Mouse (Mus musculus) lung, embryonic 16.5 days (tissue): ENCODE results near the gene Gigyf1. TPM values are rescaled to one million over a fixed set of nuclear protein-coding genes. Genes with fewer than 3 reads are reported as not detected.

Source experiments
- ATAC-seq: fragments of 200-750 bp; cut with Nextera tagmentation; 2 replicates; pipeline ENCODE4 v1.8.0; 2017; ENCODE audit warnings: low read depth, mild to moderate bottlenecking, moderate library complexity
- H3K27ac ChIP-seq: fragments of 300-500 bp; sonication (generic); 2 replicates; pipeline ENCODE4 v1.5.1; 2014; ENCODE audit warnings: mild to moderate bottlenecking, control low read depth, low read length
- H3K27me3 ChIP-seq: fragments of 300-500 bp; sonication (generic); 2 replicates; pipeline ENCODE4 v1.6.1; 2014; ENCODE audit warnings: low read depth, low read length, mixed read lengths; ENCODE audit not compliant: control insufficient read depth, insufficient read depth
- H3K36me3 ChIP-seq: fragments of 300-500 bp; sonication (generic); 2 replicates; pipeline ENCODE4 v1.6.1; 2014; ENCODE audit warnings: low read length; ENCODE audit not compliant: control insufficient read depth, insufficient read depth
- H3K4me1 ChIP-seq: fragments of 300-500 bp; sonication (generic); replicated peaks from 2 replicates; pipeline ENCODE4 v1.6.1; 2014; ENCODE audit warnings: low read length, mixed read lengths; ENCODE audit not compliant: control insufficient read depth, insufficient read depth
- H3K4me2 ChIP-seq: fragments of 300-500 bp; sonication (generic); 2 replicates; pipeline ENCODE4 v1.6.1; 2014; ENCODE audit warnings: low read depth, low read length, control low read depth
- H3K4me3 ChIP-seq: fragments of 300-500 bp; sonication (generic); 2 replicates; pipeline ENCODE4 v1.5.1; 2014; ENCODE audit warnings: mild to moderate bottlenecking, low read length, control low read depth
- H3K9ac ChIP-seq: fragments of 300-500 bp; sonication (generic); 2 replicates; pipeline ENCODE4 v1.6.1; 2014; ENCODE audit warnings: low read length, control low read depth
- H3K9me3 ChIP-seq: fragments of 300-500 bp; sonication (generic); 2 replicates; pipeline ENCODE4 v1.6.1; 2016; ENCODE audit warnings: low read length; ENCODE audit not compliant: control insufficient read depth
- WGBS: fragments of 180-500 bp; shearing (Covaris S2); extraction: QIAGEN DNeasy Blood & Tissue Kit; methylation state at CpG from one replicate; pipeline ENCODE4 v1.1.7; 2014; 5-methylcytosine and 5-hydroxymethylcytosine counted together
- polyA plus RNA-seq: library from polyadenylated mRNA; unstranded; fragments of >200 nt; fragmentation: Nextera tagmentation; extraction: Ambion mirVana; gene quantifications from 2 replicates; pipeline ENCODE4 v1.2.1, GENCODE M21; 2015

The Gigyf1 gene
- polyA plus RNA-seq: 10.7 and 10.9 TPM in 2 replicates

DNA sequence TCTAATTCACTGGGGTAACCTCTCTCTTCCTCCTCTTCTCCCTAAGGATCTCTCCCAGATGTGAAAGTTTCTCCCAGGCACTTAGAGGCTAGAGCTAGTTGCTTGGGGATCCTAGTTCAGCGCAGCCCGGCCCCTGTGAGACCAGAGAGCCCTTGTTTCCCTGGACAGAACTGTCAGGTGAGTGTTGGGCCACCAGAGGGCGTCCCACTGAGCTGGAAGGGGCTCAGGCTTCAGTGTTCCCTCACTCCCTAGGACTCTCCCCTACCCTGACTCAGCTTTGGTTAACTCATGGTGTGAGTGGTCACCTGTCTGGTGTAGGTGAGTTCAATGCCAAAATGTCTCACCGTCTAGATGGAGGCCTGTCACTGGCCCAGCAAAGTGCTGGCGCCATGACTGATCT lies at the start of gene Gigyf1:
Gigyf1 (plus strand) TSS at position 113 of the 400 bp plus-strand sequence.
- WGBS: 73% methylated on average over 5 of the region's 5 CpGs
- no peak for ATAC-seq
- no peak within 1 kb of the TSS for H3K9ac ChIP-seq
- H3K27me3 ChIP-seq: no peaks in the 10 kb centered on the region
- no peak within 1 kb of the TSS for H3K27ac ChIP-seq
- H3K4me3 ChIP-seq: no peak within 1 kb of the TSS
- no peaks in the 10 kb centered on the region for H3K9me3 ChIP-seq
- H3K4me1 ChIP-seq: no peaks in the 10 kb centered on the region; the same call in 1 of the 2 replicates
- peaks cover 48% of the 10 kb centered on the region for H3K36me3 ChIP-seq
- no peak within 1 kb of the TSS for H3K4me2 ChIP-seq

GRCm38 (mm10) chr5:137472252-137472904 lies 46.0 kb upstream of the Gigyf1 start:
- Histone ChIP-seq H3K36me3 (no peaks in the 10 kb centered on the region), H3K4me2 (no peak overlapping the region), H3K4me3 (no peak overlapping the region), H3K9ac (no peak overlapping the region), H3K9me3 (no peaks in the 10 kb centered on the region), H3K27me3 (no peaks in the 10 kb centered on the region), H3K27ac (peak overlapping the region; percentile 73), H3K4me1 (peaks cover 8% of the 10 kb centered on the region)
- ATAC-seq: peak; percentile 72
- 42% methylated on average over 5 of the region's 5 CpGs for WGBS

- no peak overlapping the region for H3K4me2 ChIP-seq
- no peak for ATAC-seq
- WGBS: 52% methylated on average over 2 of the region's 2 CpGs
- no peak overlapping the region for H3K9ac ChIP-seq
- peaks cover 8% of the 10 kb centered on the region for H3K4me1 ChIP-seq
- H3K9me3 ChIP-seq: no peaks in the 10 kb centered on the region
- no peaks in the 10 kb centered on the region for H3K27me3 ChIP-seq
- H3K27ac ChIP-seq: no peak overlapping the region
- no peak overlapping the region for H3K4me3 ChIP-seq
- no peaks in the 10 kb centered on the region for H3K36me3 ChIP-seq
Measured at GRCm38 (mm10) chr5:137474351-137474750, 44.0 kb upstream of the Gigyf1 start.

DNA sequence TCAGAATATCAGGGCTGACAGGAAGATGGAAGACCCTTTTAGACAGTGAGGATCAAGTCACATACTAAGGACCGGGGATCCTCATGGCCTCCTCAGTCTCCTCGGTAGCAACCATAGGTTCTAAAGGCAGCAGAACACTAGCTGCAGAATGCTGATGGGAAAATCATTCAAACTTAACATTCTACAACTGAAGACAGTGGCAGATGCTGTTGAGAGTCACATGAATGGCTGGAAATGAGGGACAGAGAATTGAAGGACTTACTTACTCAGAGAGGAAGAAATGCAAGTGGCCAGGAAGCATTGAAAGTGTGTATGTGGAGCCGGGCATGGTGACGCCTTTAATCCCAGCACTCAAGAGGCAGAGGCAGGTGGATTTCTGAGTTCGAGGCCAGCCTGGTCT lies 41.4 kb upstream of the Gigyf1 start, which contains the start of gene Zan:
Zan (minus strand) TSS at position 101 of the 400 bp plus-strand sequence.
- H3K4me2 ChIP-seq: no peak within 1 kb of the TSS
- H3K9ac ChIP-seq: no peak within 1 kb of the TSS
- no peaks in the 10 kb centered on the region for H3K9me3 ChIP-seq
- H3K36me3 ChIP-seq: no peaks in the 10 kb centered on the region
- no peak within 1 kb of the TSS for H3K27ac ChIP-seq
- no peak for ATAC-seq
- H3K4me1 ChIP-seq: peaks cover 7% of the 10 kb centered on the region
- 76% methylated on average over 5 of the region's 5 CpGs for WGBS
- no peak within 1 kb of the TSS for H3K4me3 ChIP-seq
- no peaks in the 10 kb centered on the region for H3K27me3 ChIP-seq

- Histone ChIP-seq H3K9me3 (no peaks in the 10 kb centered on the region), H3K27ac (no peak overlapping the region), H3K9ac (no peak overlapping the region), H3K36me3 (no peaks in the 10 kb centered on the region), H3K27me3 (peaks cover 8% of the 10 kb centered on the region), H3K4me1 (peaks cover 2% of the 10 kb centered on the region; the same call in 1 of the 2 replicates), H3K4me2 (no peak overlapping the region), H3K4me3 (no peak overlapping the region)
- no peak; the same call in 1 of the 2 replicates for ATAC-seq
Measured at GRCm38 (mm10) chr5:137481138-137481537, 37.2 kb upstream of the Gigyf1 start.

- H3K27ac ChIP-seq: no peak overlapping the region
- no peaks in the 10 kb centered on the region for H3K9me3 ChIP-seq
- no peaks in the 10 kb centered on the region for H3K36me3 ChIP-seq
- H3K4me3 ChIP-seq: no peak overlapping the region
- peaks cover 2% of the 10 kb centered on the region; the same call in 1 of the 2 replicates for H3K4me1 ChIP-seq
- WGBS: 41% methylated on average over 8 of the region's 8 CpGs
- no peak for ATAC-seq
- no peak overlapping the region for H3K4me2 ChIP-seq
- H3K27me3 ChIP-seq: peaks cover 15% of the 10 kb centered on the region
- no peak overlapping the region for H3K9ac ChIP-seq
Measured at GRCm38 (mm10) chr5:137481897-137482296, 36.5 kb upstream of the Gigyf1 start.

- Histone ChIP-seq H3K4me1 (peaks cover 2% of the 10 kb centered on the region; the same call in 1 of the 2 replicates), H3K27ac (no peak overlapping the region), H3K27me3 (peaks cover 15% of the 10 kb centered on the region), H3K9me3 (no peaks in the 10 kb centered on the region; the same call in 1 of the 2 replicates), H3K4me2 (peak overlapping the region; percentile 56), H3K36me3 (no peaks in the 10 kb centered on the region), H3K9ac (peak overlapping the region; percentile 52), H3K4me3 (peak overlapping the region; percentile 37)
- WGBS: 9% methylated on average over 30 of the region's 30 CpGs
- no peak for ATAC-seq
Measured at GRCm38 (mm10) chr5:137485071-137485850, 33.1 kb upstream of the Gigyf1 start.

DNA sequence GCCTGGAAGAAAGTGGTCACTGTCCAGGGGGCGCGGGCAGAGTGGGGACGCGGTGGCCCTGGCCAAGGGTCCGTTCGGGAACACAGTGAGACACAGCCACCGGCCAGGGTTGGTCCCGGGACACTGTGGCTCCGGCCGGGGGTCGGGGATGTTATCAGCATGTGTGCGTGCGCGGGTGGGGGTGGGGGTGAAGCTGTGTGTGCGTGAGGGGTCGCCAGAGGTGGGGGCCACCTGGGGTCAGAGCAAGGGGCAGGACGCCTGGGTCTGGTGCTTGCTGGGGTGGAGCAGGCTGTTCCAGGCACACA lies 32.5 kb upstream of the Gigyf1 start:
- no peak overlapping the region for H3K27ac ChIP-seq
- peaks cover 15% of the 10 kb centered on the region for H3K27me3 ChIP-seq
- H3K4me1 ChIP-seq: peaks cover 2% of the 10 kb centered on the region; the same call in 1 of the 2 replicates
- H3K36me3 ChIP-seq: no peaks in the 10 kb centered on the region
- WGBS: 3% methylated on average over 17 of the region's 17 CpGs
- peak overlapping the region; percentile 52 for H3K9ac ChIP-seq
- ATAC-seq: no peak
- H3K4me3 ChIP-seq: peak overlapping the region; percentile 37
- peak overlapping the region; percentile 56 for H3K4me2 ChIP-seq
- H3K9me3 ChIP-seq: no peaks in the 10 kb centered on the region; the same call in 1 of the 2 replicates

GRCm38 (mm10) chr5:137487616-137488015 lies 30.7 kb upstream of the Gigyf1 start:
- Histone ChIP-seq H3K27ac (no peak overlapping the region), H3K27me3 (peaks cover 15% of the 10 kb centered on the region), H3K9ac (no peak overlapping the region), H3K36me3 (no peaks in the 10 kb centered on the region), H3K4me2 (no peak overlapping the region), H3K4me3 (no peak overlapping the region), H3K4me1 (no peaks in the 10 kb centered on the region), H3K9me3 (no peaks in the 10 kb centered on the region; the same call in 1 of the 2 replicates)
- no peak for ATAC-seq
- 86% methylated on average over 7 of the region's 7 CpGs for WGBS
